Mouse (Mus musculus) forebrain, embryonic 14.5 days (tissue): Measurements from ENCODE around the gene Rcan2. TPM values are rescaled to one million over a fixed set of nuclear protein-coding genes. Genes with fewer than 3 reads are reported as not detected.
A peak's percentile ranks its signal among the peaks of the same experiment; 100 is the strongest.

ENCODE experiments used
- ATAC-seq: fragments of 200-750 bp; cut with Nextera tagmentation; 2 replicates; pipeline ENCODE4 v1.8.0; 2017; ENCODE audit warnings: mild to moderate bottlenecking, moderate library complexity
- DNase-seq: peaks from one replicate; pipeline ENCODE4 v3.0.0-alpha.2; 2015; ENCODE audit warnings: low spot score
- H3K27ac ChIP-seq: fragments of 300-500 bp; sonication (generic); 2 replicates; pipeline ENCODE4 v1.5.1; 2014; ENCODE audit warnings: low read depth, mild to moderate bottlenecking, control low read depth, low read length, moderate library complexity
- H3K27me3 ChIP-seq: fragments of 300-500 bp; sonication (generic); replicated peaks from 2 replicates; pipeline ENCODE4 v1.6.1; 2014; ENCODE audit warnings: low read length, control low read depth, mixed read lengths; ENCODE audit not compliant: control insufficient read depth, insufficient read depth
- H3K36me3 ChIP-seq: fragments of 300-500 bp; sonication (generic); 2 replicates; pipeline ENCODE4 v1.6.1; 2014; ENCODE audit warnings: low read length, control low read depth; ENCODE audit not compliant: control insufficient read depth, insufficient read depth
- H3K4me1 ChIP-seq: fragments of 300-500 bp; sonication (generic); 2 replicates; pipeline ENCODE4 v1.6.1; 2014; ENCODE audit warnings: antibody characterized with exemption, low read length, control low read depth; ENCODE audit not compliant: control insufficient read depth, insufficient read depth
- H3K4me2 ChIP-seq: fragments of 300-500 bp; sonication (generic); 2 replicates; pipeline ENCODE4 v1.6.1; 2014; ENCODE audit warnings: mild to moderate bottlenecking, control low read depth, low read length
- H3K4me3 ChIP-seq: fragments of 300-500 bp; sonication (generic); 2 replicates; pipeline ENCODE4 v1.5.1; 2014; ENCODE audit warnings: low read depth, low read length, control low read depth
- H3K9ac ChIP-seq: fragments of 300-500 bp; sonication (generic); 2 replicates; pipeline ENCODE4 v1.6.1; 2014; ENCODE audit warnings: mild to moderate bottlenecking, low read length, control low read depth, moderate library complexity
- H3K9me3 ChIP-seq: fragments of 300-500 bp; sonication (generic); replicated peaks from 2 replicates; pipeline ENCODE4 v1.6.1; 2016; ENCODE audit warnings: low read length, control low read depth, mixed read lengths; ENCODE audit not compliant: control insufficient read depth
- WGBS: fragments of 180-500 bp; shearing (Covaris S2); extraction: QIAGEN DNeasy Blood & Tissue Kit; methylation state at CpG from one replicate; pipeline ENCODE4 v1.1.7; 2014; 5-methylcytosine and 5-hydroxymethylcytosine counted together
- polyA plus RNA-seq: library from polyadenylated mRNA; unstranded; fragments of >200 nt; fragmentation: Nextera tagmentation; extraction: Ambion mirVana; gene quantifications from 2 replicates; pipeline ENCODE4 v1.2.1, GENCODE M21; 2014

Gene Rcan2
- polyA plus RNA-seq, 1 experiment from 2014 or later, result 20.2 TPM

DNA sequence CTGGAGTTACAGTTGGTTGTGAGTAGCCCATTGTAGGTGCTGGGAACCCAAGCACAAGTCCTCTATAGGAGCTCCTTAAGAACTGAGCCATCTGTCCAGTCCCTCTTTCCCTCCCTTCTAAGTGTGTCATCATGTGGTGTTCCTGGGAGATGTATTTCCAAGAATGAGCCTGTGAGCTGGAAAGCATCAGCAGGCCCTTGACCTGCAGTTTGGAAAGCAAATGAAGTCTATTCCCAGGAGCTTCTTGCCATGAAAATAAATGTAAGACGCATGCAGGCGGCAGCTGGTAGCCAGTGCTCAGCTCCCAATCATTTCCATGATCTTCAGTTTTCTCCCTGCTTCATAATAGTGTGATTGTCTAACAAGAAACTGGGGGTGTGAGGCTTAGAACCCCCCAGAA lies 203.2 kb downstream of the Rcan2 start:
- H3K36me3 ChIP-seq, result no peaks in the 10 kb centered on the region
- H3K4me1 ChIP-seq, result no peaks in the 10 kb centered on the region
- H3K4me2 ChIP-seq, result no peak overlapping the region
- no peak overlapping the region for H3K9ac ChIP-seq
- H3K4me3 ChIP-seq, result no peak overlapping the region
- H3K9me3 ChIP-seq, result no peaks in the 10 kb centered on the region
- DNase-seq (no peak), ATAC-seq (no peak)
- H3K27me3 ChIP-seq, result no peaks in the 10 kb centered on the region
- WGBS, result 89% methylated on average over 2 of the region's 2 CpGs
- no peak overlapping the region for H3K27ac ChIP-seq

DNA sequence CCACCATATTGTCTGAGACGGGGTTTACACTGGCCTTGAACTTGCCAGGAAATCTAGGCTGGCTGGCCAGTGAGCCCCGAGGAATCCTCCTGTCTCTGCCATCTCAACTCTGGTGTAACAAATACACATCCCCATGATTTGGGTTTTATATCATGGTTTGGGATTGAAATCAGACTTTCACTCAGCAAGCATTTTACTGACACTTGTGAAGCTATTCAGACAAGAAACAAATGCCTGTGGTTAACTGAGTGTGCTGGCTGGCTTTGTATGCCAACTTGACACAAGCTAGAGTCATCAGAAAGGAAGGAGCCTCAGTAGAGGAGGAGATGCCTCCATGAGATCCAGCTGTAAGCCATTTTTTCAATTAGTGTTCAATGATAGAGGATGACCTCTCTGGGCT lies 206.3 kb downstream of the Rcan2 start:
- Histone ChIP-seq H3K9ac (no peak overlapping the region), H3K9me3 (no peaks in the 10 kb centered on the region), H3K27ac (no peak overlapping the region), H3K4me3 (no peak overlapping the region), H3K4me1 (no peaks in the 10 kb centered on the region), H3K4me2 (no peak overlapping the region), H3K36me3 (no peaks in the 10 kb centered on the region), H3K27me3 (no peaks in the 10 kb centered on the region)
- ATAC-seq (no peak), DNase-seq (no peak)
- WGBS, result 89% methylated on average over 2 of the region's 2 CpGs

DNA sequence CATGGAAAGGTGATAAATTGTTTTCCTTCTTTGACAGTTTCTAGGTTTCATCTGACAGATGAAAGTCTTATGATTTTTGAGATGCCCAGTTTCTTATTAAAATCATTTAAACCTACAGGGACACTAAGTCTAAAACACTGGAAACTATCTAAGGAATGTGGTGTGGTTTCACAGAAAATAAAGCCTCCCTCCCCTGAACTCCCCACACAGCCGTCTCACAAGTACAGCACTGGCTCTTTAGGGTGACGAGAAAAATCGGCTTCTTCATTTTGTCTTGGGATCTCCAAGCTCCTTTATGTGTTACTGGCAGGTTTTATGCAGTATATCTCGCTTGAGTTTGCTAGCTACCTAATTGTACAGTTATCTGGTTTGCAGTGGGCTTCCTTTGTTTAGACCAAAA lies 210.8 kb downstream of the Rcan2 start:
- no peak for DNase-seq
- no peak overlapping the region for H3K27ac ChIP-seq
- WGBS, result 86% methylated on average over 4 of the region's 4 CpGs
- H3K9ac ChIP-seq, result no peak overlapping the region
- H3K27me3 ChIP-seq, result no peaks in the 10 kb centered on the region
- H3K4me3 ChIP-seq, result no peak overlapping the region
- H3K36me3 ChIP-seq, result no peaks in the 10 kb centered on the region
- H3K4me1 ChIP-seq, result no peaks in the 10 kb centered on the region
- no peak for ATAC-seq
- no peak overlapping the region for H3K4me2 ChIP-seq
- H3K9me3 ChIP-seq, result no peaks in the 10 kb centered on the region

DNA sequence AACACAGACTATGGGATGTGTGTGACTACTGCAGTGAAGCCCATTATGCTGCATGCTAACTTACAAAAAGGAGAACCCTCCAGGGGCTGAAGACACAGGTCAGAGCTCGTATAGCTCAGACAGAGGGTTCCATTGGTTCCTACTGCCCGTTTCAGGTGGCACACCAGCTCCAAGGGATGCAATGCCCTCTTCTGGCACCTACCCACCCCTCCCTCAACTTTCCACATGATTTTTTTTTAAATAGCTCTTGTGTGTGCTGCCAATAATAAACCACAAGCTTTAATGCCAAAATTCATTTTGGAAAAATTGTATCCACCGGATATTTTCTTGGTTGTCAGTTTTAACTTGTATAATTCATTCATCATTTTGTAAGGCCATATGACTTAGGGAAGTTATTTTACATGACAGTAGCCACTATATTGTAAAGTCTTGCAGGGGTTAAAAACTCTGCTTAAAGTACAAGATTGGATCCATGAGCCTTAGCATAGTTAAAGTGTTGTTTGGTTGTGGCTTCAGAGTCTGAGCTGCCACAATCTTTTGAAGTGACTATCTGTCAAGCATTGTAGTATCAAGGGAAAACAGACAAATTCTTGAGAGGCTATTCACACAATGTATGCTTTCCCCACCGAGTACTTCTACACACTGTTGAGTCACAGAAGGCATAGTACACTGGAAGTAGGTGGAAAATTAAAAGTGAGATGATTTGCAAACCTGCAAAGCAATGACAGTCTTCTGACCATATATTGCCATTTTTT lies 212.8 kb downstream of the Rcan2 start:
- no peaks in the 10 kb centered on the region for H3K4me1 ChIP-seq
- H3K9me3 ChIP-seq, result no peaks in the 10 kb centered on the region
- H3K4me2 ChIP-seq, result no peak overlapping the region
- H3K4me3 ChIP-seq, result no peak overlapping the region
- DNase-seq, result no peak
- no peak for ATAC-seq
- no peak overlapping the region for H3K9ac ChIP-seq
- WGBS, result 71% methylated on average over 4 of the region's 4 CpGs
- H3K27ac ChIP-seq, result no peak overlapping the region
- H3K27me3 ChIP-seq, result no peaks in the 10 kb centered on the region
- no peaks in the 10 kb centered on the region for H3K36me3 ChIP-seq

DNA sequence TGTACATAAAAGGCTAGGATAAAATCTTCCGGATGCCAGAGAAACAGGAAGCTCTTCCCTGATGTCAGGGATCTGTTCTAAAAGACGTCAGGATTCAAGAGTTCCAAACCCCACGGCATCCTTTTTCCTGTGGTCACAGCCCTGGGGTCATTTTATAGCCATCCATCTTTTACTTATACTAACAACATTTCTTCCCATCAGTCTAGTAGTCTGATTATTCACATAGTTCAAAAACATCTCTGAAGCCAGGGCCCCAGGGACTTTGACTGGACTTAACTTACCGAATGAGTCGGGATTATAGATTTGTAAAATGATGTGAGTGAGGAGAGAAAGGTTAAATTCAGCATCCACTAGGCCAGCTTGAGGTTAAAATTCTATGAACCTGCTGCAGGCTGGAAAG lies 215.2 kb downstream of the Rcan2 start:
- H3K36me3 ChIP-seq, result no peaks in the 10 kb centered on the region
- no peaks in the 10 kb centered on the region for H3K27me3 ChIP-seq
- no peak overlapping the region for H3K27ac ChIP-seq
- 91% methylated on average over 5 of the region's 5 CpGs for WGBS
- no peak overlapping the region for H3K4me2 ChIP-seq
- H3K4me1 ChIP-seq, result no peaks in the 10 kb centered on the region
- H3K9me3 ChIP-seq, result no peaks in the 10 kb centered on the region
- ATAC-seq (no peak), DNase-seq (no peak)
- H3K9ac ChIP-seq, result no peak overlapping the region
- no peak overlapping the region for H3K4me3 ChIP-seq

DNA sequence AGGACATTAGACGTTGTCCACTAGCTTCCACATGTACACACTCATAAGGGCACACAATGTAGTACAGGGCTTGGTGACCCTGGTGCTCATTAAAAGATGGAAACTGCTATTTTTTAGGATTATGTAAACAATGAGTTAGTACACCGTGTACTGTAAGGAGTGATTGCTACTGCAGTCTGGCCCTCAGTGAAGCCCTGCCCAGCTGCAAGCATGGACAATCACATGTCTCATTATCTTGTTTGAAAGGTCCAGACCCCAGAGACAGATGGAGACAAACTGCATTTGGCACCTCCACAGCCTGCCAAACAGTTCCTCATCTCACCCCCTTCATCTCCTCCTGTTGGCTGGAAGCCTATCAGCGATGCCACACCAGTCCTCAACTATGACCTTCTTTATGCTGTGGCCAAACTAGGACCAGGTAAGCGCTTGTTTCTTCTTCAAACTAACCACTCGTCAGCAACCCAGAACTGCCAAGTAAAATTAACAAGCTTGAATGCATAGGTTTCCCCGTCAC lies 219.6 kb downstream of the Rcan2 start:
- no peak overlapping the region for H3K9ac ChIP-seq
- no peaks in the 10 kb centered on the region for H3K9me3 ChIP-seq
- no peak overlapping the region for H3K4me2 ChIP-seq
- WGBS, result 83% methylated on average over 6 of the region's 6 CpGs
- ATAC-seq (no peak), DNase-seq (no peak)
- no peaks in the 10 kb centered on the region for H3K36me3 ChIP-seq
- H3K4me1 ChIP-seq, result peaks cover 4% of the 10 kb centered on the region; the same call in 1 of the 2 replicates
- no peak overlapping the region for H3K27ac ChIP-seq
- no peaks in the 10 kb centered on the region for H3K27me3 ChIP-seq
- H3K4me3 ChIP-seq, result no peak overlapping the region

DNA sequence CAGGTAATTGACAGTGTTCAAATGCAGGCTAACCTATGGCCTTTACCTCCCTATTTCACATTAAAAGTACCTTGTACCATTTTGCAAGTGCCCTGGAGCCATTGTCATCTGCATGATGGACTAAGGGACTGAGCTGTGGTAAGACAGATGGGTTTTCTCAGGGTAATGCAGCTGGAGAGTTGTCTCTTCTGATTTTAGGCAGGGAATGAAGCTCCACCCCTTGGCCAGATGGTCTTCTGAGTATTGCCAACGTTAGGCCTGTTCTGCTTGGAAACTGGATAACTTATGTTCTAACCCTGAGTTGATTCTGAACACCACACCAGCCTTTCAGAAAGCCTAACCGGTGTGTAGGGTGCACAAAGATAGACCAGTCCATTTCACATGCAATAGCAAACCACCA lies 222.7 kb downstream of the Rcan2 start:
- H3K27ac ChIP-seq, result no peak overlapping the region
- ATAC-seq, result no peak
- no peak overlapping the region for H3K9ac ChIP-seq
- 73% methylated on average over 2 of the region's 2 CpGs for WGBS
- no peak overlapping the region for H3K4me3 ChIP-seq
- peaks cover 14% of the 10 kb centered on the region for H3K4me1 ChIP-seq
- no peaks in the 10 kb centered on the region for H3K36me3 ChIP-seq
- H3K9me3 ChIP-seq, result no peaks in the 10 kb centered on the region
- no peak overlapping the region for H3K4me2 ChIP-seq
- no peak for DNase-seq
- no peaks in the 10 kb centered on the region for H3K27me3 ChIP-seq

DNA sequence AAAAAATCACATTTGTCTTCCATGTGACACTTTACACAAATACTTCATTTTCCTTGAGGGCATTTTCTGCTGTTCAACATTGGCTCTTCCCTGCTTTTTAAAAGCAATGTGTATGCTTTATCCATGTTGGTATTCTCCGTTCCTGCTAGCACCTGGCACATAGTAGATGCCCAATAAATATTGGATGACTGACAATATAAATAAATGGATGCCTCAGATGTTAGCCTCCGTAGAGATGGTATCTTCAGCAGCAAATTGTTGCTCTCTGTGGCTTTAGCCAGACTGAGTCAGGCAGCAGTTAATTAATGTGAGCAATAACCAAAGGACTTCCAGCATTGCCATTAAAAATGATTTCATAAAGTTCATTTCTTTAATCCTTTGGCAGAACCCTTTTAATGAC lies 223.9 kb downstream of the Rcan2 start:
- Histone ChIP-seq H3K27ac (no peak overlapping the region), H3K4me1 (peaks cover 14% of the 10 kb centered on the region), H3K9ac (no peak overlapping the region), H3K4me3 (no peak overlapping the region), H3K36me3 (no peaks in the 10 kb centered on the region), H3K4me2 (no peak overlapping the region), H3K9me3 (no peaks in the 10 kb centered on the region), H3K27me3 (no peaks in the 10 kb centered on the region)
- WGBS, result 76% methylated on average over 2 of the region's 2 CpGs
- no peak for DNase-seq
- no peak for ATAC-seq

DNA sequence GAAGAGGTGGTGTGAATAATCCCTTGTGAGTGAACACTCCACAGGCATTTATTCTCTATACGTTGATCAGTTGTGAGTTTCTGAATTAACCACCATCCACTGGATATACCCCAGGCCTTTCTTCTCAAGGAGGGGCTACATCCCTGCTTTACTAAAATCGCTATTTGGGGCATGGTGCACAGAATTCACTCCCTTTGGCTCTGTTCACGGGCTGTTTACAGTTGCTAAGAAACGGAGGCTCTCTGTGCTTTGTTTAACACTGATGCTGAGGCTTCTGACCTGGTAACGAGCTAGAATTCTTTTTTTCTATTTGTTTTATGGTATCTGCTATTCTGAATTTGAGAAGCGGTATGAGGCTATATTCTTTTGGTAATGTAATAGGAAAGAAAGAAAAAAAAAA lies 224.8 kb downstream of the Rcan2 start:
- peaks cover 18% of the 10 kb centered on the region for H3K4me1 ChIP-seq
- DNase-seq (peak; percentile 63), ATAC-seq (peak; percentile 56; the same call in 1 of the 2 replicates)
- H3K27me3 ChIP-seq, result no peaks in the 10 kb centered on the region
- H3K9ac ChIP-seq, result no peak overlapping the region; the same call in 1 of the 2 replicates
- WGBS, result 8% methylated on average over 6 of the region's 6 CpGs
- H3K4me2 ChIP-seq, result peak overlapping the region; percentile 24
- H3K27ac ChIP-seq, result peak overlapping the region; percentile 82
- H3K36me3 ChIP-seq, result no peaks in the 10 kb centered on the region
- H3K9me3 ChIP-seq, result no peaks in the 10 kb centered on the region
- no peak overlapping the region for H3K4me3 ChIP-seq
